Comparison of ENCODE assay signal across 42 mouse cellular contexts in the genomic region with DNA sequence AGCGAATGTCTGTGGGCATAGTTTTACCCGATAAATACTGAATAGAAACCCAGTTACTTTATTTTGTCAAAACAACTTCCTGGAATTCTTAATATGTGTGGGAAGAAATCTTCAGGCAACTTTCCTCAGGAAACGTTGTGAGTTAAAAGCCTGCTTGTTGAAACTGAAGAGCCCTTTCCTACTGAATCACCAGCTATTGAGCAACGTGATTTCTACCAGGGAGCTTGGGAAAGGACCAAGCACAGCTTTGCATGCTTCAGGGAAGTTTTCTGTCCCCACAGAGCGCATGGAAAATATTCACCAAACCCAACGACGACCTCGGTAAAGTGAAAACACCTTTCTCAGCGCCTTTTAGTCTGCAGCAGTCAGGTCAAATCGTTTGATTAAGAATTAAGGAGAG. TPM values are rescaled to one million over a fixed set of nuclear protein-coding genes. Genes with fewer than 3 reads are reported as not detected.
"Had no signal": no experiment of that assay in that cellular context is flagged by ENCODE, and none has a peak within 500 bp of the region (broad histone marks: within the 10 kb centered on the region; RNA-seq: fewer than 3 reads in every experiment).

No protein-coding gene starts in this region.

- ATAC-seq: hindbrain, postnatal 0 days; intestine, embryonic 16.5 days had no signal

- H3K4me1 ChIP-seq: heart, embryonic 10.5 days; heart, embryonic 12.5 days; hindbrain, embryonic 13.5 days; hindbrain, embryonic 15.5 days; kidney, embryonic 15.5 days; limb, embryonic 10.5 days; limb, embryonic 12.5 days had no signal

- H3K9ac ChIP-seq: heart, embryonic 12.5 days; hindbrain, embryonic 13.5 days; hindbrain, embryonic 15.5 days; kidney, embryonic 15.5 days; limb, embryonic 12.5 days had no signal

- H3K4me3 ChIP-seq: heart, embryonic 10.5 days; heart, embryonic 12.5 days; hindbrain, embryonic 13.5 days; hindbrain, embryonic 15.5 days; kidney, embryonic 15.5 days; limb, embryonic 10.5 days; limb, embryonic 12.5 days had no signal

- H3K36me3 ChIP-seq: heart, embryonic 10.5 days; heart, embryonic 12.5 days; hindbrain, embryonic 13.5 days; hindbrain, embryonic 15.5 days; kidney, embryonic 15.5 days; limb, embryonic 10.5 days; limb, embryonic 12.5 days had no signal

- H3K27me3 ChIP-seq: hindbrain, embryonic 13.5 days; limb, embryonic 12.5 days had no signal

- H3K4me2 ChIP-seq: heart, embryonic 12.5 days; hindbrain, embryonic 13.5 days; hindbrain, embryonic 15.5 days; kidney, embryonic 15.5 days; limb, embryonic 12.5 days; liver, embryonic 11.5 days had no signal

- DNase-seq: gastrocnemius, postnatal 14 days; gastrocnemius, postnatal 36 days; heart, adult 18-20 months; heart, postnatal 10 days; heart, postnatal 36 days; kidney, adult 11 months; kidney, adult 2 months; kidney, adult 9 months; kidney, postnatal 14 days; kidney, postnatal 36 days; layer of hippocampus, adult 9-11 months; layer of hippocampus, postnatal 36 days; liver had no signal

- H3K9me3 ChIP-seq: heart, embryonic 10.5 days; heart, embryonic 12.5 days; hindbrain, embryonic 13.5 days; hindbrain, embryonic 15.5 days; kidney, embryonic 15.5 days; limb, embryonic 10.5 days; limb, embryonic 12.5 days had no signal

- H3K27ac ChIP-seq: heart, embryonic 10.5 days; hindbrain, embryonic 13.5 days; hindbrain, embryonic 15.5 days; hindbrain, postnatal 0 days; kidney, embryonic 15.5 days; kidney, postnatal 0 days; limb, embryonic 10.5 days; limb, embryonic 12.5 days had no signal

RNA-seq across cellular contexts. Expression of gene Krt12, which starts 15.9 kb away (rescaled TPM):
- total RNA-seq: gastrocnemius, adult 18-20 months; gastrocnemius, postnatal 14 days; gastrocnemius, postnatal 36 days; heart, adult 18-20 months; heart, adult 8-10 months; heart, postnatal 10 days; heart, postnatal 36 days; hematopoietic stem cell, adult 5-6 weeks had no signal
- polyA plus RNA-seq: gonadal fat pad, adult 2 months; heart, embryonic 10.5 days; heart, embryonic 12.5 days; heart, embryonic 14.5 days; heart, embryonic 16.5 days; hindbrain, embryonic 11.5 days; hindbrain, embryonic 13.5 days; hindbrain, embryonic 15.5 days; intestine, embryonic 14.5 days; intestine, embryonic 16.5 days; kidney, adult 2 months; kidney, embryonic 15.5 days; kidney, postnatal 0 days; limb, embryonic 10.5 days; limb, embryonic 12.5 days; liver, embryonic 11.5 days had no signal

RNA-seq across cellular contexts. Expression of gene Krt10, which starts 17.0 kb away (rescaled TPM):
- total RNA-seq: hematopoietic stem cell, adult 5-6 weeks had no signal

RNA-seq across cellular contexts. Expression of gene Krt28, which starts 31.5 kb away (rescaled TPM):
- total RNA-seq: gastrocnemius, adult 18-20 months; gastrocnemius, adult 8-10 months; gastrocnemius, postnatal 14 days; gastrocnemius, postnatal 36 days; heart, adult 18-20 months; heart, adult 8-10 months; heart, postnatal 10 days; heart, postnatal 36 days; hematopoietic stem cell, adult 5-6 weeks; left cerebral cortex, adult 18-20 months; left cerebral cortex, postnatal 36 days had no signal
- polyA plus RNA-seq: gonadal fat pad, adult 2 months; heart, embryonic 14.5 days; heart, embryonic 16.5 days; intestine, embryonic 14.5 days; kidney, adult 2 months; kidney, postnatal 0 days; limb, embryonic 12.5 days; liver, embryonic 11.5 days had no signal

RNA-seq across cellular contexts. Expression of gene Krt20, which starts 31.8 kb away (rescaled TPM):
- total RNA-seq: heart, adult 18-20 months; heart, adult 8-10 months; heart, postnatal 36 days; hematopoietic stem cell, adult 5-6 weeks; hindbrain, postnatal 0 days; layer of hippocampus, adult 18-20 months; layer of hippocampus, adult 8-10 months; layer of hippocampus, postnatal 14 days; layer of hippocampus, postnatal 36 days; left cerebral cortex, adult 18-20 months; left cerebral cortex, adult 8-10 months; left cerebral cortex, postnatal 10 days; left cerebral cortex, postnatal 36 days had no signal

RNA-seq across cellular contexts. Expression of gene Krt27, which starts 55.3 kb away (rescaled TPM):
- total RNA-seq: gastrocnemius, adult 18-20 months; gastrocnemius, adult 8-10 months; gastrocnemius, postnatal 14 days; gastrocnemius, postnatal 36 days; heart, adult 18-20 months; heart, adult 8-10 months; heart, postnatal 10 days; heart, postnatal 36 days; hematopoietic stem cell, adult 5-6 weeks; layer of hippocampus, adult 18-20 months; layer of hippocampus, adult 8-10 months; layer of hippocampus, postnatal 14 days; layer of hippocampus, postnatal 36 days; left cerebral cortex, adult 18-20 months; left cerebral cortex, adult 8-10 months; left cerebral cortex, postnatal 10 days; left cerebral cortex, postnatal 36 days had no signal
- polyA plus RNA-seq: gonadal fat pad, adult 2 months; heart, embryonic 10.5 days; heart, embryonic 12.5 days; heart, embryonic 14.5 days; heart, embryonic 16.5 days; hindbrain, embryonic 11.5 days; hindbrain, embryonic 13.5 days; intestine, embryonic 14.5 days; intestine, embryonic 16.5 days; kidney, adult 2 months; kidney, embryonic 15.5 days; kidney, postnatal 0 days; large intestine, adult 2 months; limb, embryonic 10.5 days; limb, embryonic 12.5 days; limb, embryonic 14.5 days; liver, embryonic 11.5 days had no signal
